Mouse (Mus musculus) embryo, embryonic 10 days (tissue): ENCODE results near the gene Osbpl11.
A peak's percentile ranks its signal among the peaks of the same experiment; 100 is the strongest.
"Not testable (repeated sequence)": the region's sequence is repeated elsewhere in the genome, so short reads cannot be mapped to it uniquely, and the experiment has no call there.

Experiments used
- DNase-seq: peaks from one replicate; pipeline ENCODE4 v3.0.0-alpha.2; 2015; ENCODE audit warnings: low spot score

The Osbpl11 gene

DNA sequence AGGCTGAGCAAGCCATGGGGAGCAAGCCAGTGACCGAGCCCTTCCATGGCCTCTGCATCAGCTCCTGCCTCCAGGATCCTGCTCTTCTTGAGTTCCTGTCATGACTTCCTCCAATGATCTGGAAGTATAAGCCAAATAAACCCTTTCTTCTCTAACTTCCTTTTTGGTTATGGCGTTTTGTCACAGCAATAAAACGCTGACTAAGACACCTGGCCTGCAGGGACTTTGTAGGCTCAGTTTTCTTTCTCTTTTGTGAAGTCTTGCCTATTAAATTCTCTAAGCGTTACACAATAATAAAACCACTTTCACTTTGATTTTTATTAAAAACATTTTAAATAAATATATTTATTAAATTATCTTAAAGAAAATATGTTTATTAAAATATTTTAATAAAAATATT, 7.1 kb upstream of the Osbpl11 start:
- no peak for DNase-seq

DNA sequence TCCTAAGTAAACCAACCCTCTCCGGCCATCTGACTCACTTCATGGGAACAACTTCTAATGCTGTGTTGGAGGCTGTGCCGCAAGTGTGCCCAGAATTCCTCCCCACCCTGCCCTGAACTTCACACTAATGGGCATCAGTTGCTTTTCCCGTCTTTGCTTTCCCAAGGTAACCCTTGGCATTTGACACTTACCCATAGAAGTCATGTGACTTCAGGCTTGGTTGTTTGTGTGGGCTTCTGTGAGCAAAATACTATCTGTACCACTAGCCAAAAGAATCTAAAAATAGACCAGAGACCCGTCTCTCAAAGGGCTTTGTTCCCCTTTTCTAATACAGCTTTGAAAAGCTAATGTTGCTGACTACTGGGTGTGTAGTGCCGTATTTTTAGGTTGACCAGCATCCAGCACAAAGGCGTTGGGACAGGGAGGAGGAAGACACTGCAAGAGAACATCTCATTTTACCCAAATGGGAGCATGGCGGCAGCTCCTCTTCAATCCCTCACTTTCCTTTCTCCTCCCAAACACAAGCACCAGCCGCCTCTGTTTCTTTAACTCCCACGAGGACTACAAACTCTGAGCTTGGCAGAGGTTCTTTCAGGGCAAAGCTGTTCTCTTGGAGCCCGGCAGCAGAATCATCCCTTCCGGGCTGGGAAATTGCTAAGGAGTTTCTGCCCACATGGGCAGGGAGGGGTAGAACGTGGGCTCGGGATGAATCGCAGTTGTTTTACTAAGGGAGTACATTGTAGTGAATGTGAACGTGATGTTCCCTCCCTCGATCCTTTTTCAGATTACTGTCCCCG, 6.4 kb upstream of the Osbpl11 start:
- no peak for DNase-seq

DNA sequence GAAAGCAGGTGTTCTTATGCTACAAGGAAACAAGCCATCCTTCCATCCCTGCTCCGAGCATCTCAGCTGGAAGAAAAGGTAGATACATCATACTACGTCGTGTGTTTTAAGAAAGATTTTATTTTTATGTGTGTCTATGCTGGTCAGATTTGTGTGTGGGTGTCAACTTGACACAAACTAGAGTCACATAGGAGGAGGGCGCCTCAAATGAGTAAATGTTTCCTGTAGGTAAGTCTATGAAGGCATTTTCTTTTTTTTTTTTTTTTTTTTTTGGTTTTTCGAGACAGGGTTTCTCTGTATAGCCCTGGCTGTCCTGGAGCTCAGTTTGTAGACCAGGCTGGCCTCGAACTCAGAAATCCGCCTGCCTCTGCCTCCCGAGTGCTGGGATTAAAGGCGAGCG, 5.6 kb upstream of the Osbpl11 start:
- not testable (repeated sequence) for DNase-seq

DNA sequence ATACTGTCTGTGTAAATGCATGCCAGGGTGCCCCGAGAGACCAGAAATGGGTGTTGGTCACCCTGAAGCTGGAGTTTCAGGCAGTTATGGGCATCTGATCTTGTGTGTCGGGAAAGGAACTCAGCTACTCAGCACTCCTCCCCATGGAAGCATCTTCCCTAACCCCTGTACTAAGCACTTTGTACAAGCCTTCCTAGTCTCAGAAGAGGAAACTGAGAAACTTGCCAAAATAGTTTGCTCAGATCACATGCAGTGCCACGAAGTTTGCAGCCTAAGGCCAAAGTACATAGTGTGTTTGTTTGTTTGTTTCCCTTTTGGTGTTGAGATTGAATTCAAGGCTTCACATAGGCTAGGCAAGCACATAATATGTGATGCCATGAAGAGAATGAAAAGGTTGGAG, 5.0 kb upstream of the Osbpl11 start:
- DNase-seq, result no peak

DNA sequence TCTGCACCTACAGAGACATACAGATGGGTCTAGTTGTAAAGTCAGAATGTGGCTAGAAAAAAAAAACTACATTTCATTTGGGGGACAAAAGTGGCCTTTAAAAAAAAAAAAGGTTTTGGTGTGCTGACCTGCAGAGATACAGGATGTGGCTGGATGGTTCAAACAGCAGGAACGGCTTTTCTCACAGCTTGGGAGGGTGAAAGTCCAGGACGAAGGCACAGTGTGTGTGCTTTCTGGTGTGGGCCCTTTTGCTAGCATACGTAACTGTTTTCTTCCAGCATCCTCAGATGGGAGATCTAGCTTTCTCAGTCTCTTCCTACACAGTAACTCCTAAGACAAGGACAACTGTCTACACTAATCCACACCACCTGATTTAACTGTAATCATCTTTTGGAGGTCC, 4.1 kb upstream of the Osbpl11 start:
- DNase-seq, result no peak

DNA sequence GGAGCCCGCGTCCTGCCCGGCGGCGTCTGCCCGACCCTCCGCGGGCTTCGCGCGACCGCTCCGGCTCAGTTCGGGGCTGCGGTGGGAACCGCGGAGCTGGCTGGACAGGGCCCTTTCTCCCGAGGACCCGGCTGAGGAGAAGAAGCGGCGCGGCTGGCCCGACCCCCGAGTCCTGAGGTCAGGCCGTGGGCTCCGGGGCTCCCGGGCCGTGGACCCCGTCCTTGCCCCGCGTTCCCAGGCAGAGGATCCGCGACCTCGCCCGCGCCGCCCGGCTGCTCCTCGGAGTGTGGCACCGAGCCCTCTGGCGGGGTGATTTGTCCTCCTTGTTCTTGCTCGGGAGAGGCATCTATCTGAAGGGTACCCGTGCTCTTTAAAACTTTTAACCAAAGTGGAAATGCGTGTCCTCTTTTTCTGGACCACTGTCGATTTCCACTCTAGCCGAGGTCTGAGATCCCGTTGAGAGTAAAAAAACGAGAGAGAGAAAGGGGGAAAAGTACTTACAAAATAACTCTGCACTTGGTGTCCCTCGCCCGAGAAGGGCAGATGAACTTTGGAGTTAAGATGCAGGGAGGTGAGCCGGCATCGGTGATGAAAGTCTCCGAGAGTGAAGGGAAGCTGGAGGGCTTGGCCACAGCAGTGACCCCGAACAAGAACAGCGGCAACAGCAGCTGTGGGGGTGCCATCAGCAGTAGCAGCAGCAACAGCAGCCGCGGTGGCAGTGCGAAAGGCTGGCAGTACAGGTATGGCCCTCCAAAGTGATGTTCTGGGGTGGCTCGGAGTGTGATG, 583 bp downstream of the Osbpl11 start:
- peak; percentile 52 for DNase-seq

DNA sequence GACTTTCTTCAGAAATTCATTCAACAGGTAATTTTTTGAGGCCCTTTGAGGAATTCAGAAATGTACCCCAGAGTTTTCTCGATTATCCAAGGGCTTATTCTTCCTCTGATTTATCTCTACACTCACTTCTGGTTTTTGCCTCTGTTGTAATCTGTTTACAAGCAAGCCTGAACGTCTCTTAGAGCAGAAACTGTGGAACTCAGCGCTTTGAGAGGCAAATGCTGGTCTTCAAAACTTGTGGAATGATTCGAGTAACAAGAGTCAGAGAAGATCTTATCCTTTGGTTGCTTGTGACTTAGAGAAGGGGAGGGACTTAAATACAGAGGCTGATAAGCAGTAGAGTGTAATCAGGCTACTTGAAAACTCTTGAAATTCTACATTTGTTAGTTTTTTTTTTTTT, 1.3 kb downstream of the Osbpl11 start:
- DNase-seq, result no peak

DNA sequence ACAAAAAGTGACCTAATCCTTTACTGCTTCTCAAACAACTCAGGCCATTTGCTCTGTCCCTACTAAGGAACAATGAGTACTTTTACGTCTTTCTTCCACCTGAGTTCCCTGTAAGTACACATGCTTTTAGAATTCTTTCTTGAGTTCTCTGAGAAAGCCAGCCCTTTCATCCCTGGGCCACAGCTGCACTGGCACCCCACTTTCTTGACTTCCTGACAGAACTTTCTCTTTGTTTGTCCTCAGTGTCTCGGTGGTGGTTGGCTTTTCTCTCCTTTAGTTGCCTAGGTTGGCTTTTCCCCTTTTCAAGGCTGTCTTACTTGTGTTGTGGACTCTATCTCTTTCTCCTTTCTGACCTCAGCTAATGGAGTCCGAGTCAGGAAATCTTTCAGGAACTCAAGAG, 3.2 kb downstream of the Osbpl11 start:
- DNase-seq, result no peak

DNA sequence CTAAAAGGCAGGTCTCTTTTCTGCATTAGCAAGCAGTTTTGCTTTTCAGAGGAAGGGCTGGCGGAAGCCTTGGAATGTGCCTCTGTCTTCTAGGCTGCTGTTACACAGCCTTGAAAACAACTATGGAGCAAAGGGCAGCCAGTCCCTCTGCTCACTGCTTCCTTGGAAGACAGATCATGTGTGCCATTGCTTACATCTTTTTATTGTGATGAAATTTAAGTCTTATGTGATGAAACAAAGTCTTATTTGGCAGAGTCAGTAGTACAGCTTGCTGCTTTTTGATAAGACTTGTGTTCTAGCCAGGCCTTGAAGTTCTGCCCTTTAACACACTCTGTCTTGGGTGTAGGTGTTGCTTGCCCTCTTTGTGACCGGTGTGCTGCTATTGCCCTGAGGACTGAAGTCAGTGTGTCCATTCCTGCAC, 6.8 kb downstream of the Osbpl11 start:
- no peak for DNase-seq

DNA sequence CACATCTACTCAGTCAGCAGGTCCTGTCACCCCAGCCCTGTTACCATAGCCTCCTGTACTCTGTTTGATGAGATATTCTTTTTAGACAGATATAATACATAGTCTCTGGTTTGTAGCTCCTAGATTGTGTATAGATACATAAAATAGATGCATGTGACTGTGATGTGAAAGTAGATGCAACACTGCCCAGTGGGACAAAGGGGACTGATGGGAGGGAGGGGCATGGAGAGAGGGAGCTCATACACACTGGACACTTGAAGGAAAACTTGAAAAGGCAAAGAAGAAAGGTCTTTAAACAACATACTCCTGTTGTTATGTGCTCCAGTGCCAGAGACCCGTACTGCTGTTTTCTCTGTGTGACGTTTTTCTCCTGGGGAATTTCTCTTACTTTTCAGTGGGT, 7.4 kb downstream of the Osbpl11 start:
- no peak for DNase-seq

DNA sequence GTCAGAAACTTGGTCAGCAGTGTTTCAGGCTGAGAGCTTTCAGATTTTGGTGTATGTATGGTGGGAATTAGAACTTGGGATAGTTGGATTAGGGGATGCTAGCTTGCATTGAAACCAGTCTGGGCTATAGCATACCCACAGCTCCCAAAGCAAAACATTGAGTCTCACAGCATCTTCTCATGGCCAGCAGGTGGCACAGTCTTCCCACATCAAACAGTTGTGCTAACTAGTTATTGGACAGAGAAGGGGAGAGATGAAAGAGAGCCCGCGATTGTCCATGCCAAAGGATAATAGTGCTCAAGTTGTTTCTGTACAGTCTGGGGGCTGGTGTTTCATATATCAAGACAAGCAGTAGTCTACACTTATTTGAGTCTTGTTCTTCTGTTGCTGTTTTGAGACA, 8.8 kb downstream of the Osbpl11 start:
- DNase-seq, result peak; percentile 74

DNA sequence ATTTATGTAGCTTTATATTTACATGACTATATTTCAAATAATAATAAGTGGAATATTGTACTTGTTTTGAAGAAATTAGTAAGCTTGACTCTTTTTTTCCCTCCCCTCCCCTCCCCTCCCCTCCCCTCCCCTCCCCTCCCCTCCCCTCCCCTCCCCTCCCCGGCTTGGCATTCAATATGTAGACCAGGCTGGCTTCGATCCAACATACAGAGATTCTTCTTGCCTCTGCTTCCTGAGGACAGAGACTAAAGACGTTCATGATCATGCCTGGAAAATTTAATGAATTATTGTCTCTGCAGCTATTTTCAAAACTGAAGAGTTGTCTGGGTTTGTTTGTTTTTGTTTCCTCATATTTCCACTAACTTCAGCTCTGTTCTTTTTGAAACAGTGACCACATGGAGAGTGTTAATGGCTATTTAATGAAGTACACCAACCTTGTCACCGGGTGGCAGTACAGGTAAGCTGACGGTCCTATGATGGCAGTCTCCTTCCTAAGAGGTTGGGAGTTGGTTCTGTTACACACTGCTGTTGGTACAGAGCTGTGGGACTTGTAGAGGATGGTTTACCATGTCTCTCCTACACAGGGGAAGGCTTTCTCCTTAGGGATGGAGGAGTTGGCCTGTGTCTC, 10.9 kb downstream of the Osbpl11 start:
- peak; percentile 30 for DNase-seq

DNA sequence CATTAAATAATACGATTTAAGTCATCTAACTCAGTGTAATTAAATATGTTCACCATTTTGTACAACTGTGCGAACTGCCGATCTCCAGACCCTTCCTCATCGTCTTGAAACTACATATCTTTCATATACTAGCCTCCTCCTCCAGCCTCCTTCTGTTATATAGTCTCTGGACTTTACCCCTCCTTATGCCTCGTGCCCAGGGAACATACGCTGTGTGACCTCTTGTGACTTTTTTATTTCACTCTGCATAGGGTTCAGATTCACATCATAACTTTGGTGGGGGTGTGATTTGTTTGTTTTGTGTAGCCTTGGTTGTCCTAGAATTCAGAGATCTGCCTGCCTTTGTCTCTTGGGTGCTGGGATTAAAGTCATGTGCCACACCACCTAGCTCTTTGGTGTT, 11.7 kb downstream of the Osbpl11 start:
- no peak for DNase-seq

DNA sequence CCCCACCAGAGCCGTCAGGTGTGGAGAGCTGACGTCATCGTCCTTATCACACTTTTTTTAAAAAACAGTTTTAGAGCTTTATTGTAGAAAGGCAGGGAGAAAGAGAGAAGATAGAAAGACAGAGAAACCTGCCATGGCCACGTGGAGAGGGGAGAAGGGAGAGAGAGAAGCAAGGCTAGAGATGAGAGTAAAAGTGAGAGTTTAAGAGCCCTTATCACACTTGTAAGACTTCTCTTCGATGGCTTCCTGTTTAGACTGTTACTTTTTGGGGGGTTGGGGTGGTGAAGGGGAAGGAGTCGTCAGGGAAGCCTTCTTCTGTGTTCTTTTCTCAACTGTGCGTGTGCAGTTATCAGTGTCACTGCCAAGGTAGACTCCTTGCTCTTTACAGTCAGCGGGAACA, 15.7 kb downstream of the Osbpl11 start:
- no peak for DNase-seq

DNA sequence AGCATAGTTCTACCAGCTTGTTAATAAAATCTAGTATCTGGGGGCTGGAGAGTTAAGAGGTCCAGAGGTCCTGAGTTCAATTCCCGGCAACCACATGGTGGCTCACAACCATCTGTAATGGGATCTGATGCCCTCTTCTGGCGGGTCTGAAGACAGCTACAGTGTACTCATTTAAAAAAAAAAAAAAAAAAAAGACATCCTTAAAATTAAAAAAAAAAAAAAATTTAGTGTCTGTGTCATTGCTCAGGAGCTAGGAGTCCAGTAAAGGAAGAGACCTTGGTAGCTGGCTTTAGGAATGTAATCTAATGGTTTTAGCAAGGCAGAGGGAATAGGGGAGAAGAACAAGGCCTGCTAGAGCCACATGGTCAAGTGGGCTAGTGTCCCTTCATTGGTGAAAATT, 25.9 kb downstream of the Osbpl11 start:
- no peak for DNase-seq

DNA sequence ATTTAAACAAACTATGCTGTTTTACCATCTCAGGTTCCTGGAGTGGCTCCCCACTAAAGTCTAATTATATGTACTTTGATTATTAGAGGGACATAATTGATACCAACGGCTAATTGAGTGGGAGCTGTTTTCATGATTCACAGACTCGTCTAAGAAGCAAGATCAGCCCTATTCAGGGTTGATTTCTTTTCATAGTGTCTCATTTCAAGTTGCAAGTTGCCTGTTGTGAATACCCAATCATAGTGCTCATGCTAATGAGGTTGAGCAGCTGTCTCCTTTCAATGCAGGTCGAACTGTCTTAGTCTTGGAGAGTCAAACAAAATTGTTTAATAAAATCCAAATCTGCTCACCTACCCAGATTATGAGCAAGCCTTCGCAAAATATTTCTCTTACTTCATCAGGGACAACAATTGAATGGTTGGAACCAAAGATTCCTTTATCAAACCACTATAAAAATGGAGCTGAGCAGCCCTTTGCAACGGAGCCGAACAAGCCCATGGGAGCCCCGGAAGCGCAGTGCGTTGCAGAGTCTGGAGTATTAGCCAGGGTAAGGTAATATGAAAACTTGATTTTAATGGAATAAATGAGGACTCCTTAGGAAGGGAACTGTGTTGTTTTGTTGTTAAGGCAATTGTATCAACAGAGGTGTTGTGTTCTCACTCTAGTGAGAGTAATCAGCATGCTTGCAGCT, 31.6 kb downstream of the Osbpl11 start:
- no peak for DNase-seq

DNA sequence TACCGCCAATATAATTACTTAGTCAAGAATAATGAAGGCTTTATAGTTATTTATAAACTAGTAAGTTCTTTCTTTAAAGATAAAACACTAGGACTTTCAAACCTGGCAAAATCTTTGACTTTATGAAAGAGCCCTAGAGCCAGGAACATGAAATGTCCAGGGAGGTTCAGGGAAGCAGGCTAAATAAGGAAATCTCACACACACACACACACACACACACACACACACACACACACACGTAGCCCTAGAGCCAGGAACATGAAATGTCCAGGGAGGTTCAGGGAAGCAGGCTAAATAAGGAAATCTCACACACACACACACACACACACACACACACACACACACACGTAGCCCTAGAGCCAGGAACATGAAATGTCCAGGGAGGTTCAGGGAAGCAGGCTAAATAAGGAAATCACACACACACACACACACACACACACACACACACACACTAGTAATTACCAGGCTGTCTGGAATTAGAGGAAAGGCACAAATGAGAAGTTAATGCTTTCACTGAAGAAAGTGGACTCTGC, 32.7 kb downstream of the Osbpl11 start:
- not testable (repeated sequence) for DNase-seq

DNA sequence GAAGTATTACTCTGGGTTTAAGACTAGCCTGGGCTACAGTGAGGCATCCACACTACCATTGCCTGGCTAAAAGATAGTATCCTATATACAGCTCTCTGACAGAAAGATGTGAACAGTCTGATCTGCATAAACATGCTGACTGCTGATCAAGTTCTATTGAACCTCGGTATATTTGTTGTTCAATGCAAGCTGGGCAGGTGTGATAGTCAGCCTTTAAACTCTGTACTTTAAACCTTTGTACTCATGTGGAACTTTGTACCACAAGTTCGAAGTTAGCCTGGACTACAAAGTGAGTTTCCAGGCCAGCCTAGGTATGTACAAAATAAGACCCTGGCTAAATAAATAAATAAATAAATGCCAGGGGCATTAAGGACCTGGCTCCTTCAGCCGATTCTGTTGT, 37.6 kb downstream of the Osbpl11 start:
- no peak for DNase-seq

DNA sequence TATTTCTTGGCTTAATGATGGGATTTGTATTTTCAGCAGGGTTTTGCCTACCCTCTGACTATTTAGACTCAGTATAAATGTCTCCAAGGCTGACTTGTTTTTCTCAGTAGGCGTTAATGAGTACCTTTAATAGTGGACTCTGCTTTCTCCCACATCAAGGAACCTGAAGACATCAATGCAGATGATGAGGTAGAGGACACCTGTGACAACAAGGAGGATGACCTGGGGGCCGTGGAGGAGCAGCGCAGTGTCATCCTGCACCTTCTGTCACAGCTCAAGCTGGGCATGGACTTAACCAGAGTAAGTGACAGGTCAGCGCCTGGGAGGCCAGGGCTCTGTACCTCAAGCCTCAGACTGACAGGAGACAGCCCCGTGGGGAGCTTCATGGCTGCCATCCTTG, 39.5 kb downstream of the Osbpl11 start:
- DNase-seq, result no peak

DNA sequence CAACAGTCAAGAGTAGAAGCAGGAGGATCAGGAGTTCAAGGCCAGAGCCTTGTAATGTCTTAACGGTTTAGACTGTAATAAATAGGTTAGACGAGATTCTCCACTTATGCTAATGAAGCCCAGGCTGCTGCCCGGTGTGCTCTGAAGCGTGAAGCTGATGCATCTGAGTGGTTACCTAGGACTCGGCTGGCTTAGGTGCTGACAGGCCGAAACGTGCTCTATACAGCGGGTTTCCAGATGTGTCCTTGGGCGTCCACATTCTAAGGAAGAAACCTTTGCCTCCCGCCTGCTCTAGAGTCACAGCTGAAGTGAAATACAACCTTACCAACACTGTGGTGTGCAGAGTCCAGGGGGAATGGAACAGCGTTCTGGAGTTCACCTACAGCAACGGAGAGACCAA, 49.3 kb downstream of the Osbpl11 start:
- DNase-seq, result no peak

DNA sequence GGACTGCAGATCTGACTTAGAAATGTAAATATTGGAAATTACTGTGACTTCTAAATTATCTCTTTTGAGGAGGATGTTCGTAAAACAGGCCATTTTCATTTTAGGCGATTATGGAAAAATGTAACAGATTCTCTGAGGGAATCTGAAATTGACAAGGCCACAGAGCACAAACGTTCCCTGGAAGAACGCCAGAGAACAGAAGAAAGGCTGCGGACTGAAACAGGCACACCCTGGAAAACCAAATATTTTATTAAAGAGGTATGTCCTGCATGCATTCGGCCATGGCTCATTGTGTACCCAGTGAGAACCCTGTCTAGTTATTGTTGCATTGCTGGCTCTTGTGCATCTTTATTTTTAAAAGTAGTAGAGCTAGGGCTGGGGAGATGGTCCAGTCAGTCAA, 51.3 kb downstream of the Osbpl11 start:
- DNase-seq, result no peak

DNA sequence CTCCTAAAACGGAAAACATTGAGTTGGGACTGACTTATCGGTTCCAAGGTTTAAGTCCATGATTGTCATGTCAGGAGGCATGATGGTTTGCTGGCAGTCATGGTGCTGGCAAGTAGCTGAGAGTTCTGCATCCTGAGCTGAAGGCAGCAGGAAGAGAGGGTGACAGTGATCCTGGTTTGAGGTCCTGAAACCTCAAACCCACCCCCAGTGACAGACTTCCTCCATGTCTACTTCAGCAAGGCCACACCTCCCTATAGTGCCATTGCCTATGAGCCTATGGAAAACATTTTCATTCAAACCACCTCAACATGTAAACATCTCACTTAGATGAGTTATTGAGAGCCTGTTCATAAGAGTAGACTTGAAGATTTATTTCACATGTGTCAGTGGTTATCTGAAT, 54.4 kb downstream of the Osbpl11 start:
- DNase-seq, result no peak
